ENCODE assay signal across 11 mouse cellular contexts in genomic region chr5:8346329-8346728, GRCm38 (mm10).
"Had no signal": no experiment of that assay in that cellular context is flagged by ENCODE, and none has a peak within 500 bp of the region (broad histone marks: within the 10 kb centered on the region; RNA-seq: fewer than 3 reads in every experiment).

No protein-coding gene starts in this region.

- H3K36me3 ChIP-seq: limb, embryonic 12.5 days; liver, embryonic 15.5 days; midbrain, embryonic 12.5 days had no signal

- H3K9ac ChIP-seq: limb, embryonic 12.5 days; liver, embryonic 15.5 days; midbrain, embryonic 12.5 days had no signal

- H3K9me3 ChIP-seq: limb, embryonic 12.5 days; liver, embryonic 15.5 days; midbrain, embryonic 12.5 days had no signal

- H3K4me2 ChIP-seq: limb, embryonic 12.5 days; liver, embryonic 15.5 days; midbrain, embryonic 12.5 days had no signal

- H3K27me3 ChIP-seq: limb, embryonic 12.5 days; liver, embryonic 15.5 days; midbrain, embryonic 12.5 days had no signal

- H3K4me1 ChIP-seq: limb, embryonic 12.5 days; liver, embryonic 15.5 days; midbrain, embryonic 12.5 days had no signal

- DNase-seq: kidney, postnatal 10 days; kidney, postnatal 4 days; liver; lung, adult 2 months; lung, postnatal 36 days; right cerebral cortex, postnatal 4 days; thymus, postnatal 4 days had no signal

- H3K4me3 ChIP-seq: layer of hippocampus, adult 2 months; limb, embryonic 12.5 days; liver, embryonic 15.5 days; midbrain, embryonic 12.5 days had no signal

- H3K27ac ChIP-seq: layer of hippocampus, adult 2 months; limb, embryonic 12.5 days; liver, embryonic 15.5 days; midbrain, embryonic 12.5 days had no signal
